Mouse (Mus musculus): ENCODE measurements around the gene Gm15319. TPM values are rescaled to one million over a fixed set of nuclear protein-coding genes. Genes with fewer than 3 reads are reported as not detected.
"Not testable (repeated sequence)": the region's sequence is repeated elsewhere in the genome, so short reads cannot be mapped to it uniquely, and the experiment has no call there.

Gene Gm15319
- polyA plus RNA-seq, 1 experiment from 2014 or later = not detected

GRCm38 (mm10) chr8:20379650-20380436 is 16.8 kb upstream of the Gm15319 start:
- not testable (repeated sequence) for H3K4me1 ChIP-seq; H3K36me3 ChIP-seq (ENCODE audit: poor library complexity, severe bottlenecking); H3K9me3 ChIP-seq (replicated peaks); H3K9ac ChIP-seq; H3K4me2 ChIP-seq; H3K27me3 ChIP-seq; H3K27ac ChIP-seq; H3K4me3 ChIP-seq
- peak; percentile 36; the same call in 1 of the 2 replicates for ATAC-seq
- WGBS = no CpG with 5 or more reads among the region's 4 CpGs

GRCm38 (mm10) chr8:20378786-20379649 is 16.0 kb upstream of the Gm15319 start:
- peak; percentile 72 for ATAC-seq
- not testable (repeated sequence) for H3K36me3 ChIP-seq (ENCODE audit: poor library complexity, severe bottlenecking); H3K27ac ChIP-seq; H3K27me3 ChIP-seq; H3K9ac ChIP-seq; H3K9me3 ChIP-seq (replicated peaks); H3K4me3 ChIP-seq; H3K4me1 ChIP-seq; H3K4me2 ChIP-seq
- WGBS = 80% methylated on average over 4 of the region's 8 CpGs

GRCm38 (mm10) chr8:20378353-20378752 is 15.3 kb upstream of the Gm15319 start:
- H3K4me3 ChIP-seq; H3K4me1 ChIP-seq; H3K27me3 ChIP-seq; H3K9ac ChIP-seq; H3K4me2 ChIP-seq; H3K27ac ChIP-seq; ATAC-seq; H3K36me3 ChIP-seq (ENCODE audit: poor library complexity, severe bottlenecking); H3K9me3 ChIP-seq (replicated peaks): not testable (repeated sequence)
- 86% methylated on average over 5 of the region's 8 CpGs for WGBS

- H3K27ac ChIP-seq; H3K27me3 ChIP-seq; H3K4me1 ChIP-seq; ATAC-seq; H3K36me3 ChIP-seq (ENCODE audit: poor library complexity, severe bottlenecking); H3K9ac ChIP-seq; H3K4me3 ChIP-seq; H3K4me2 ChIP-seq; H3K9me3 ChIP-seq (replicated peaks): not testable (repeated sequence)
- no CpG with 5 or more reads among the region's 3 CpGs for WGBS
Observed at GRCm38 (mm10) chr8:20375698-20376097, 12.7 kb upstream of the Gm15319 start.

- not testable (repeated sequence) for H3K4me1 ChIP-seq; H3K4me2 ChIP-seq; ATAC-seq; H3K36me3 ChIP-seq (ENCODE audit: poor library complexity, severe bottlenecking); H3K9me3 ChIP-seq (replicated peaks); H3K27me3 ChIP-seq; H3K27ac ChIP-seq; H3K9ac ChIP-seq; H3K4me3 ChIP-seq
- WGBS = 84% methylated on average over 5 of the region's 5 CpGs
Observed at GRCm38 (mm10) chr8:20356386-20356785, 6.6 kb downstream of the Gm15319 start.

GRCm38 (mm10) chr8:20353579-20353978 is 9.4 kb downstream of the Gm15319 start:
- H3K9me3 ChIP-seq (replicated peaks); ATAC-seq: not testable (repeated sequence)

GRCm38 (mm10) chr8:20302759-20303158 is 60.3 kb downstream of the Gm15319 start:
- H3K4me3 ChIP-seq; H3K4me2 ChIP-seq; H3K4me1 ChIP-seq; H3K27me3 ChIP-seq; ATAC-seq; H3K36me3 ChIP-seq (ENCODE audit: poor library complexity, severe bottlenecking); H3K9ac ChIP-seq; H3K9me3 ChIP-seq (replicated peaks); H3K27ac ChIP-seq: not testable (repeated sequence)
- 92% methylated on average over 5 of the region's 6 CpGs for WGBS

More at GRCm38 (mm10) chr8:20353579-20353978, 9.4 kb downstream of the Gm15319 start:
- H3K9ac ChIP-seq; H3K4me2 ChIP-seq; H3K27me3 ChIP-seq; H3K4me3 ChIP-seq; H3K27ac ChIP-seq; H3K36me3 ChIP-seq (ENCODE audit: poor library complexity, severe bottlenecking); H3K4me1 ChIP-seq: not testable (repeated sequence)
- WGBS = 92% methylated on average over 2 of the region's 3 CpGs

- not testable (repeated sequence) for H3K4me2 ChIP-seq; H3K27me3 ChIP-seq; ATAC-seq; H3K9ac ChIP-seq; H3K27ac ChIP-seq; H3K36me3 ChIP-seq (ENCODE audit: poor library complexity, severe bottlenecking); H3K4me1 ChIP-seq; H3K4me3 ChIP-seq; H3K9me3 ChIP-seq (replicated peaks)
- WGBS = 83% methylated on average over 4 of the region's 4 CpGs
Observed at GRCm38 (mm10) chr8:20300042-20300441, 63.0 kb downstream of the Gm15319 start.

- H3K4me2 ChIP-seq; H3K9ac ChIP-seq; H3K4me1 ChIP-seq; H3K36me3 ChIP-seq (ENCODE audit: poor library complexity, severe bottlenecking); ATAC-seq; H3K27ac ChIP-seq; H3K27me3 ChIP-seq; H3K9me3 ChIP-seq (replicated peaks); H3K4me3 ChIP-seq: not testable (repeated sequence)
- WGBS = 82% methylated on average over 13 of the region's 13 CpGs
Observed at GRCm38 (mm10) chr8:20297939-20298505, 65.0 kb downstream of the Gm15319 start.

- ATAC-seq = peak; percentile 99
- Histone ChIP-seq H3K4me3 (peak overlapping the region; percentile 52), H3K4me2 (peak overlapping the region; percentile 57), H3K9ac (peak overlapping the region; percentile 75)
- H3K9me3 ChIP-seq (replicated peaks); H3K36me3 ChIP-seq (ENCODE audit: poor library complexity, severe bottlenecking); H3K4me1 ChIP-seq; H3K27ac ChIP-seq; H3K27me3 ChIP-seq: not testable (repeated sequence)
- WGBS = 14% methylated on average over 71 of the region's 73 CpGs
Observed at GRCm38 (mm10) chr8:20296803-20297702, 66.0 kb downstream of the Gm15319 start.

- H3K27me3 ChIP-seq; H3K36me3 ChIP-seq (ENCODE audit: poor library complexity, severe bottlenecking); ATAC-seq; H3K27ac ChIP-seq; H3K9ac ChIP-seq; H3K4me2 ChIP-seq; H3K9me3 ChIP-seq (replicated peaks); H3K4me1 ChIP-seq; H3K4me3 ChIP-seq: not testable (repeated sequence)
- WGBS = 84% methylated on average over 3 of the region's 4 CpGs
Observed at GRCm38 (mm10) chr8:20295881-20296280, 67.1 kb downstream of the Gm15319 start.

Measured in forebrain, embryonic 13.5 days (tissue).